Mouse (Mus musculus): ENCODE measurements at regions not wholly inside any gene's neighbourhood (a gene's known extent, or its start where the extent isn't known, plus 50 kb on each side); places are given as distances from the start of the nearest gene placed in this dataset.

GRCm38 (mm10) chr15:97188545-97188944, 58.4 kb upstream of the Pced1b start:
- Histone ChIP-seq H3K27ac (replicated peaks; ENCODE audit: low read depth, low read length) (no peak overlapping the region), H3K4me3 (ENCODE audit: insufficient read depth, low read depth, low read length) (no peak overlapping the region), H3K4me1 (ENCODE audit: control insufficient read depth, insufficient read depth, insufficient read length, low read length) (no peaks in the 10 kb centered on the region)

GRCm38 (mm10) chr15:97187831-97188230, 59.1 kb upstream of the Pced1b start:
- Histone ChIP-seq H3K4me3 (ENCODE audit: insufficient read depth, low read depth, low read length) (no peak overlapping the region), H3K4me1 (ENCODE audit: control insufficient read depth, insufficient read depth, insufficient read length, low read length) (no peaks in the 10 kb centered on the region), H3K27ac (replicated peaks; ENCODE audit: low read depth, low read length) (no peak overlapping the region)

- Histone ChIP-seq H3K27ac (replicated peaks; ENCODE audit: low read depth, low read length) (no peak overlapping the region), H3K4me1 (ENCODE audit: control insufficient read depth, insufficient read depth, insufficient read length, low read length) (no peaks in the 10 kb centered on the region), H3K4me3 (ENCODE audit: insufficient read depth, low read depth, low read length) (no peak overlapping the region)
These were observed 60.9 kb upstream of the Pced1b start for GRCm38 (mm10) chr15:97186034-97186433.

- Histone ChIP-seq H3K4me3 (ENCODE audit: insufficient read depth, low read depth, low read length) (no peak overlapping the region), H3K4me1 (ENCODE audit: control insufficient read depth, insufficient read depth, insufficient read length, low read length) (no peaks in the 10 kb centered on the region), H3K27ac (replicated peaks; ENCODE audit: low read depth, low read length) (no peak overlapping the region)
These were observed 64.3 kb upstream of the Pced1b start for GRCm38 (mm10) chr15:97182617-97183038.

GRCm38 (mm10) chr15:97180970-97181669, 65.8 kb upstream of the Pced1b start:
- H3K4me1 ChIP-seq (ENCODE audit: control insufficient read depth, insufficient read depth, insufficient read length, low read length), result no peaks in the 10 kb centered on the region
- no peak overlapping the region for H3K4me3 ChIP-seq (ENCODE audit: insufficient read depth, low read depth, low read length)
- no peak overlapping the region for H3K27ac ChIP-seq (replicated peaks; ENCODE audit: low read depth, low read length)

GRCm38 (mm10) chr15:97178286-97178685, 68.6 kb upstream of the Pced1b start:
- no peaks in the 10 kb centered on the region for H3K4me1 ChIP-seq (ENCODE audit: control insufficient read depth, insufficient read depth, insufficient read length, low read length)
- H3K27ac ChIP-seq (replicated peaks; ENCODE audit: low read depth, low read length), result no peak overlapping the region
- no peak overlapping the region for H3K4me3 ChIP-seq (ENCODE audit: insufficient read depth, low read depth, low read length)

GRCm38 (mm10) chr15:97177806-97178205, 69.1 kb upstream of the Pced1b start:
- no peaks in the 10 kb centered on the region for H3K4me1 ChIP-seq (ENCODE audit: control insufficient read depth, insufficient read depth, insufficient read length, low read length)
- no peak overlapping the region for H3K4me3 ChIP-seq (ENCODE audit: insufficient read depth, low read depth, low read length)
- H3K27ac ChIP-seq (replicated peaks; ENCODE audit: low read depth, low read length), result no peak overlapping the region

- Histone ChIP-seq H3K4me3 (ENCODE audit: insufficient read depth, low read depth, low read length) (no peak overlapping the region), H3K4me1 (ENCODE audit: control insufficient read depth, insufficient read depth, insufficient read length, low read length) (no peaks in the 10 kb centered on the region), H3K27ac (replicated peaks; ENCODE audit: low read depth, low read length) (peak overlapping the region; percentile 64)
These were observed 71.9 kb upstream of the Pced1b start for GRCm38 (mm10) chr15:97174989-97175388.

- Histone ChIP-seq H3K4me1 (ENCODE audit: control insufficient read depth, insufficient read depth, insufficient read length, low read length) (0 out of 2 replicates have a peak, but pooled peaks cover 3% of the 10 kb centered on the region), H3K27ac (replicated peaks; ENCODE audit: low read depth, low read length) (no peak overlapping the region), H3K4me3 (ENCODE audit: insufficient read depth, low read depth, low read length) (no peak overlapping the region)
These were observed 73.7 kb upstream of the Pced1b start for GRCm38 (mm10) chr15:97173233-97173632.

- Histone ChIP-seq H3K4me1 (ENCODE audit: control insufficient read depth, insufficient read depth, insufficient read length, low read length) (0 out of 2 replicates have a peak, but pooled peaks cover 3% of the 10 kb centered on the region), H3K4me3 (ENCODE audit: insufficient read depth, low read depth, low read length) (no peak overlapping the region), H3K27ac (replicated peaks; ENCODE audit: low read depth, low read length) (no peak overlapping the region)
These were observed 76.8 kb upstream of the Pced1b start for GRCm38 (mm10) chr15:97170074-97170473.

- Histone ChIP-seq H3K4me1 (ENCODE audit: control insufficient read depth, insufficient read depth, insufficient read length, low read length) (0 out of 2 replicates have a peak, but pooled peaks cover 3% of the 10 kb centered on the region), H3K4me3 (ENCODE audit: insufficient read depth, low read depth, low read length) (no peak overlapping the region), H3K27ac (replicated peaks; ENCODE audit: low read depth, low read length) (no peak overlapping the region)
These were observed 77.5 kb upstream of the Pced1b start for GRCm38 (mm10) chr15:97169381-97169780.

GRCm38 (mm10) chr15:97167116-97167515, 79.8 kb upstream of the Pced1b start:
- Histone ChIP-seq H3K4me1 (ENCODE audit: control insufficient read depth, insufficient read depth, insufficient read length, low read length) (peaks cover 6% of the 10 kb centered on the region; the same call in 1 of the 2 replicates), H3K4me3 (ENCODE audit: insufficient read depth, low read depth, low read length) (no peak overlapping the region), H3K27ac (replicated peaks; ENCODE audit: low read depth, low read length) (no peak overlapping the region)

GRCm38 (mm10) chr15:97164616-97165015, 82.3 kb upstream of the Pced1b start:
- Histone ChIP-seq H3K4me3 (ENCODE audit: insufficient read depth, low read depth, low read length) (no peak overlapping the region), H3K4me1 (ENCODE audit: control insufficient read depth, insufficient read depth, insufficient read length, low read length) (peaks cover 7% of the 10 kb centered on the region; the same call in 1 of the 2 replicates), H3K27ac (replicated peaks; ENCODE audit: low read depth, low read length) (no peak overlapping the region)

- Histone ChIP-seq H3K4me1 (ENCODE audit: control insufficient read depth, insufficient read depth, insufficient read length, low read length) (peaks cover 4% of the 10 kb centered on the region; the same call in 1 of the 2 replicates), H3K27ac (replicated peaks; ENCODE audit: low read depth, low read length) (no peak overlapping the region), H3K4me3 (ENCODE audit: insufficient read depth, low read depth, low read length) (no peak overlapping the region)
These were observed 82.9 kb upstream of the Pced1b start for GRCm38 (mm10) chr15:97163971-97164370.

GRCm38 (mm10) chr15:97163090-97163489, 83.8 kb upstream of the Pced1b start:
- Histone ChIP-seq H3K4me3 (ENCODE audit: insufficient read depth, low read depth, low read length) (no peak overlapping the region), H3K27ac (replicated peaks; ENCODE audit: low read depth, low read length) (no peak overlapping the region), H3K4me1 (ENCODE audit: control insufficient read depth, insufficient read depth, insufficient read length, low read length) (peaks cover 4% of the 10 kb centered on the region; the same call in 1 of the 2 replicates)

GRCm38 (mm10) chr15:97162305-97162704, 84.6 kb upstream of the Pced1b start:
- no peak overlapping the region for H3K27ac ChIP-seq (replicated peaks; ENCODE audit: low read depth, low read length)
- no peak overlapping the region for H3K4me3 ChIP-seq (ENCODE audit: insufficient read depth, low read depth, low read length)
- peaks cover 4% of the 10 kb centered on the region; the same call in 1 of the 2 replicates for H3K4me1 ChIP-seq (ENCODE audit: control insufficient read depth, insufficient read depth, insufficient read length, low read length)

Measured in brown adipose tissue, adult 24 weeks (tissue).